Mouse (Mus musculus): Measurements from ENCODE around the gene Mapk6.

GRCm38 (mm10) chr9:75441691-75442131, 31.9 kb upstream of the Mapk6 start:
- TF ChIP-seq POLR2A (IDR thresholded peaks at IDR 0.05; ENCODE audit: control insufficient read depth in 1 of 2, insufficient read depth in 1 of 2, low read depth in 1 of 2, low read length in 2 of 2, poor library complexity in 1 of 2) (no peak), POLR2AphosphoS2 (IDR thresholded peaks at IDR 0.05; ENCODE audit: low read length) (no peak), UBTF (IDR thresholded peaks at IDR 0.05; ENCODE audit: borderline replicate concordance, insufficient read depth, low read depth, low read length) (0 out of 2 replicates have a peak, but pooled peaks have one; percentile 53), CTCF (IDR thresholded peaks at IDR 0.05 in 2 of 3, conservative IDR thresholded peaks at IDR 0.05 in 1 of 3; ENCODE audit: control insufficient read depth in 1 of 3, insufficient read depth in 1 of 3, low read depth in 2 of 3, low read length in 3 of 3, poor library complexity in 1 of 3, severe bottlenecking in 1 of 3) (peak in 2 of 3 experiments; percentile 24 to 60; a peak in 4 of 6 replicates), EP300 (IDR thresholded peaks at IDR 0.05; ENCODE audit: low read depth in 1 of 2, low read length in 2 of 2) (no peak), MAZ (IDR thresholded peaks at IDR 0.05; ENCODE audit: low read depth, low read length) (no peak), ZNF384 (IDR thresholded peaks at IDR 0.05; ENCODE audit: low read depth, low read length) (no peak), KAT2A (conservative IDR thresholded peaks at IDR 0.05; ENCODE audit: low read depth, low read length) (no peak), CHD1 (IDR thresholded peaks at IDR 0.05; ENCODE audit: low read depth, low read length) (no peak), RAD21 (IDR thresholded peaks at IDR 0.05; ENCODE audit: low read depth, low read length) (no peak)
